Mouse (Mus musculus) gastrocnemius, adult 2 months (tissue): ENCODE results near the gene Isg20l2. TPM values are rescaled to one million over a fixed set of nuclear protein-coding genes. Genes with fewer than 3 reads are reported as not detected.

Source experiments
- DNase-seq: peaks from one replicate; pipeline ENCODE4 v3.0.0; 2022
- H3K27ac ChIP-seq: fragments of 200-600 bp; 2 replicates; pipeline ENCODE4 v1.8.1; 2022; ENCODE audit warnings: mild to moderate bottlenecking
- H3K4me3 ChIP-seq: fragments of 200-600 bp; 2 replicates; pipeline ENCODE4 v1.8.1; 2022; ENCODE audit warnings: mild to moderate bottlenecking, moderate library complexity
- CTCF ChIP-seq: fragments of 200-600 bp; IDR thresholded peaks from 2 replicates; pipeline ENCODE4 v1.8.1; 2022; ENCODE audit warnings: antibody characterized with exemption, mild to moderate bottlenecking, moderate library complexity
- intact Hi-C: fragments of 180-260 bp; cut with DNase I; formaldehyde crosslinking; loops from one replicate; pipeline ENCODE4 v1.15.1; 2025
- total RNA-seq, 2 experiments: library from RNA; stranded (reverse); gene quantifications; 2 replicates each; pipeline ENCODE4 v1.2.3; 2021

Isg20l2 gene
- total RNA-seq, 2 experiments from 2014 or later: 7.6 to 8.1 TPM

DNA sequence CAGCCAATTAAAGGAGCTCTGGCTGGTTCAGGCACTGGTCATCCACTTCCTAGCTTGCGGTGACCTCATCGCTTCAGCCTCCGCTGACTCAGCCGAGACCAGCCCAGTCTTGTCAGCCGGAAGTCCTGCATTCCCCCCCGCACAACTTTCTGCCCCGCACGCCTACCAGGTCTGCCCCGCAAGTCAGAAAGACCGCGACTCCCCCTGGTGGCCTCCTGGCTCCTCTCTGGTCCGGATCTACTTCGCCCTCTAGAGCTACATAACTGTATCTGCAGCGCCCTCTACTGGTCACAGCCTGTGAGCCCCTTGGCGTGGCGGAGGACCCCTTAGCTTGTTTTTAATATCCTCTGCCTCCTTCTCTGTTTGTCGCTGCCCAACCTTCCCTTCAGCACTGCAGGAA, 56.8 kb downstream of the Isg20l2 start:
- TF ChIP-seq CTCF: peak; percentile 99
- peak; percentile 96 for DNase-seq
- Histone ChIP-seq H3K4me3 (peak overlapping the region; percentile 63), H3K27ac (peak overlapping the region; percentile 92)
- intact Hi-C loops: loop anchor here (1.0 kb wide), 2 partner anchors 17 to 52 kb away; no protein-coding TSS in a partner anchor

DNA sequence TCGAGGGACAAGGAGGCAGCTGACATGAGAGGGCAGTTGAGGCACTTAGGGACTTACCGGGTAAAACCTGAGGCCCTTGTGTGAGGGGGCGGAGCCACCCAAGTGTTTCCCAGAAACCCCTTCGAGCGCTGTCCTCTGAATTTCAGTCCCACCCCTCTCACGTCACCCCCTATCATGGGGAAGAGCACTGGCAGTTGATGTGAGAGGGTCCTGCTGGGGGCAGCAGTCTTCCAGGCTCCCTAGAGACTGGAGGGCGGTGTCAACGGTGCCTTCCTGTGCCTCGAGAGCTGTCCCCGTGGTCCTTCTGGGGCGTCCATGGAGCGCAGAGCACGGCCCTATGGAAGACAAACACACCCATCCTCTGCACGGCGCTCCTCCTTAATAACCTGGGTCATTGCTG, 57.5 kb downstream of the Isg20l2 start:
- DNase-seq: no peak
- intact Hi-C loops: loop anchor here (1.0 kb wide), 2 partner anchors 17 to 52 kb away; no protein-coding TSS in a partner anchor
- Histone ChIP-seq H3K4me3 (peak overlapping the region; percentile 63), H3K27ac (no peak overlapping the region)
- no peak for TF ChIP-seq CTCF

DNA sequence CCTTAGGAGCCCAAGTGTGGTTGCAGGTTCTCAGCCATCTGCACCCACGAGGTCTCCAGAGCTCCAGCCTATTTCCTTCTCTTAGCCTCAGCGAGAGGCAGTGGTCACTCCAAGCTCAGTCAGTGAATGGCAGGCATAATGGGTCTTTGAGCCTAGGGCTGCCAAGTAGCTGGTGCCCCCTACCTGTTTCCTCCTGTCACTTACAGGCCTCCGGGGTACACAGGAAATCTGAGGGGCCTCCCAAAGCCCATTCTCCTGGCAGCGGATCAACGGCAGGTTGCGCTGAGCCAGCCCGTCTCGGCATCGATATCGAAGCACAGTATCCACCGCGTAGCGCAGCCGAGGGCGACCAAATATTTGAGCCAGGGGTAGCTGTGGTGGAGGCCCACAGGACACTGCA, 58.0 kb downstream of the Isg20l2 start:
- Histone ChIP-seq H3K27ac (no peak overlapping the region), H3K4me3 (peak overlapping the region; percentile 63)
- no peak for TF ChIP-seq CTCF
- DNase-seq: no peak
- intact Hi-C loops: no loop called here

DNA sequence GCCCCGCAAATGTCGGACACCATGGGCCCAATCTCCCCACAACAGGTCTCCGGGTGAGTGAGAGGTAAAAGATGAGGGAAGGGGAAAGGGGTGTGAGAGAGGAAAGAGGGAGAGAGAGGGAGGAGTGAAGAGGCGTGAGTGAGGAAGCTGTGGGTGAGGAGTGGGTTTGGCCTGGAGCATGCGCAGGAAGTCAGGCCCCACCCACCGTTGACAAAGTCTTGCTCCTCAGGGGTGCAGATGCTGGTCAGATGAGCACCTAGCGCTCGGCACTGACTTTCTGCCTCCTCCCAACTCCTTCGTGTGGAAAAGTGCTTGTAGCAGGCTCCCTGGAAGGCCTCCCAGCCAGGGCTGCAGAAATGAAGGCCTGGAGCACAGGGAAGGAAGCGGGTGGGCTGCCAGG, 59.8 kb downstream of the Isg20l2 start:
- H3K4me3 ChIP-seq: no peak overlapping the region
- no peak for DNase-seq
- H3K27ac ChIP-seq: no peak overlapping the region
- intact Hi-C loops: no loop called here
- TF ChIP-seq CTCF: no peak

Other genes with a start within 250 kb of the Isg20l2 start
- gene Lrrc71, start 181.7 kb upstream of the Isg20l2 start, total RNA-seq: under 1 TPM; 0.06 to 0.28 TPM
- gene Ntrk1, start 135.2 kb upstream of the Isg20l2 start, total RNA-seq: not detected
- gene Insrr, start 133.4 kb upstream of the Isg20l2 start, total RNA-seq: not detected
- gene Pear1, start 106.0 kb upstream of the Isg20l2 start, total RNA-seq: 1 to 10 TPM; 6.3 to 8.4 TPM
- gene Sh2d2a, start 83.6 kb upstream of the Isg20l2 start, total RNA-seq: not detected
- 10 to 100 TPM; 45.5 to 52.8 TPM for gene Prcc, start 44.7 kb upstream of the Isg20l2 start, total RNA-seq
- gene Hdgf, start 24.0 kb upstream of the Isg20l2 start, total RNA-seq: 100 to 1,000 TPM; 212 to 228 TPM
- 10 to 100 TPM; 44.1 to 50.2 TPM for gene Mrpl24, start 10.8 kb upstream of the Isg20l2 start, total RNA-seq
- 1 to 10 TPM; 4.7 to 5.0 TPM for gene Rrnad1, start 403 bp downstream of the Isg20l2 start, total RNA-seq
- under 1 TPM in 1 of 2 experiments, not detected in 1; 0.42 TPM for gene Crabp2, start 18.4 kb downstream of the Isg20l2 start, total RNA-seq
- gene Nes, start 40.8 kb downstream of the Isg20l2 start, total RNA-seq: 10 to 100 TPM in 1 of 2 experiments, 1 to 10 TPM in 1; 9.1 to 17.2 TPM
- not detected for gene Bcan, start 69.9 kb downstream of the Isg20l2 start, total RNA-seq
- gene Hapln2, start 97.3 kb downstream of the Isg20l2 start, total RNA-seq: not detected
- 10 to 100 TPM; 17.9 to 19.6 TPM for gene Gpatch4, start 112.8 kb downstream of the Isg20l2 start, total RNA-seq
- gene Naxe, start 128.2 kb downstream of the Isg20l2 start, total RNA-seq: 10 to 100 TPM; 37.9 to 52.0 TPM
- gene Ttc24, start 148.0 kb downstream of the Isg20l2 start, total RNA-seq: not detected
- under 1 TPM; 0.15 to 0.20 TPM for gene Iqgap3, start 151.7 kb downstream of the Isg20l2 start, total RNA-seq
- gene Mef2d, start 212.1 kb downstream of the Isg20l2 start, total RNA-seq: 100 to 1,000 TPM; 173 to 184 TPM